Mouse (Mus musculus) cortical plate, adult 2 months (tissue): ENCODE measurements around the gene Svopl.

Source experiments
- CTCF ChIP-seq: fragments of 200-500 bp; IDR thresholded peaks from 2 replicates; pipeline ENCODE4 v1.5.1; 2011; ENCODE audit warnings: mild to moderate bottlenecking, control low read depth, low read length; ENCODE audit not compliant: insufficient read depth; ENCODE audit errors: extremely low read depth
- POLR2A ChIP-seq: fragments of 200-500 bp; IDR thresholded peaks from 2 replicates; pipeline ENCODE4 v1.6.1; 2011; ENCODE audit warnings: mild to moderate bottlenecking, low read length, control low read depth; ENCODE audit not compliant: insufficient read depth; ENCODE audit errors: extremely low read depth

DNA sequence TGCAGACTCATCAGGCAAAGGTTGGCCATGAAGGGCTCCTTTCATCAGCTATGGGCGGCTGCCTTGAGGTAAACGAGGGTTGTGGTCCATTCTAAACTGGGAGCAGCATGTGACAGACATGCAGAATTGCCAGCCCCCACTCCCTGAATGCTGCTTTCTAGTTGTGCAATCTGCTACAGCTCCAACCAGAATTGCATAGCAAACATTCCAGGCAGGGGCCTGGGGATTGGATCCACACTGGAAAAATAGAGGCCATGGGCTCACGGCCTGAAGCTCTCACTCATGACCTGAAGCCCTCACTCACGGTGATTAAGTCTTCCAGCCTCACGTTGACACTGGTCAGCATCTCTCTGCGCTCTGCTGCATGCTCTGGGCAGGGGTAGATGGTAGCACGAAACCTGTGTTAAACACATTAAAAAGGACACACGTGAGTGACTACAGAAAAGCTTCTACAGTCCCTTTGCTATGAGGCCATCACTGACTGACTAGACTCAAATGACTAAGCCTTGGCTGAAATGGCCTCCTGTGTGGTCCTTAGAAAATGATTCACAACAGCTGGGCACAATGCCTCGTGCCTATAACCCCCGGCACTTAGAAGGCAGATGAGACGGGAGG lies 35.0 kb upstream of the Svopl start:
- TF ChIP-seq CTCF (no peak), POLR2A (no peak)
